Mouse (Mus musculus) embryonic fibroblast, embryonic 13.5 days (primary cell): ENCODE results near the gene Cd96.

Experiments used
- CTCF ChIP-seq: IDR thresholded peaks from 2 replicates; pipeline ENCODE4 v1.5.1; 2011; ENCODE audit warnings: mild to moderate bottlenecking, control low read depth, low read length, moderate library complexity, borderline replicate concordance; ENCODE audit not compliant: insufficient read depth
- POLR2A ChIP-seq: IDR thresholded peaks from 2 replicates; pipeline ENCODE4 v1.6.1; 2011; ENCODE audit warnings: low read depth, mild to moderate bottlenecking, control low read depth, low read length, moderate library complexity

DNA sequence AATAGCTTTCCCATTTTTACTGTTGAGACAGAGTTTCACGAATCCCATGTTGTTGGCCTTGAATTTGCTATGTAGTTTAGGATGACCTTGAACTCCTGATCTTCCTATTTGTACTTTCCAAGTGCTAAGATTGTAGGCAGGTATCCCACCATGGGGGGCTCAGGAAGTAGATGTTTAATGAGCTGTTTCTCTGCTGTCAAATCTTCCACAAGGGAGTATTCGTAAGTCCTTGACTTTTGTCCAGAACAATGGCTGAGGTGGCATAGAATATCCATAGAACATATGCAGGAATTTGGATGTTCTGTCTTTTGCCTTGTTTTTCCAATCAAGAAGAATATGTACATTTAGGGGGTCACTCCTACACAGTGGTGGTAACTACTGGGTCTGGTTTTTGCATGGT lies 73.1 kb downstream of the Cd96 start:
- TF ChIP-seq CTCF (no peak), POLR2A (no peak)
